Mouse (Mus musculus): ENCODE measurements around the gene Aoc2. TPM values are rescaled to one million over a fixed set of nuclear protein-coding genes. Genes with fewer than 3 reads are reported as not detected.
A peak's percentile ranks its signal among the peaks of the same experiment; 100 is the strongest.

Gene Aoc2
- total RNA-seq (2022) = 1 to 10 TPM; 4.9 to 10.0 (median 6.8) TPM

- no peak for DNase-seq
These were observed at the start of gene Aoc2 for GRCm38 (mm10) chr11:101324763-101325162. TSS of gene Aoc2 (plus strand) at chr11:101325063.

GRCm38 (mm10) chr11:101275309-101275708 lies 49.6 kb upstream of the Aoc2 start:
- DNase-seq = no peak

DNA sequence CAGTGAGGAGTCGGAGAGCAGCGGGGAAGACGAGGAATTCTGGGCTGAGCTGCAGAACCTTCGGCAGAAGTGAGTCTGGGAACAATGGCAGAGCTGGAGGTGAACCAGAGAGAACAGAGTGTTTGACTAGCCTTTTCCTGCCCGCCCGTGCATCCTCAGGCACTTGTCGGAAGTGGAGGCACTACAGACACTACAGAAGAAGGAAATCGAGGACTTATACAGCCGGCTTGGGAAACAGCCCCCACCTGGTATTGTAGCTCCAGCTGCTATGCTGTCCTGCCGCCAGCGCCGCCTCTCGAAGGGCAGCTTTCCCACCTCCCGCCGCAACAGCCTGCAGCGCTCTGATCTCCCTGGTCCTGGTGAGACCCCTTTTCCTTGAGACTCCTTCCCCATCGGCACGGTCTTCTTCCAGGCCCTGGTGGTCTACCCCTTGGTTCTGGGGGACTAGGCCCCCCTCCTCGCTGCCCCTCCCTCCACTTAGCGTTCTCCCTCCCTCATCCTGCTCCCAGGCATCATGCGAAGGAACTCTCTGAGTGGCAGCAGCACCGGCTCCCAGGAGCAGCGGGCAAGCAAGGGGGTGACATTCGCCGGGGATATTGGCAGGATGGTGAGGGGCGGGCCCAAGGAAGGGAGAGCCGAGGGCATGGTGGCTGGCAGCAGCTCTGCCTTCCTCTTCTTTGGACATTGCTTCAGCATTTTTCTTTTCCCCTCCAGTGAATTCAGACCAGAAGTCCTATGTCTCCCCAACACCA lies 48.4 kb upstream of the Aoc2 start:
- DNase-seq = no peak

- DNase-seq = no peak
These were observed 47.3 kb upstream of the Aoc2 start for GRCm38 (mm10) chr11:101277381-101278222.

DNA sequence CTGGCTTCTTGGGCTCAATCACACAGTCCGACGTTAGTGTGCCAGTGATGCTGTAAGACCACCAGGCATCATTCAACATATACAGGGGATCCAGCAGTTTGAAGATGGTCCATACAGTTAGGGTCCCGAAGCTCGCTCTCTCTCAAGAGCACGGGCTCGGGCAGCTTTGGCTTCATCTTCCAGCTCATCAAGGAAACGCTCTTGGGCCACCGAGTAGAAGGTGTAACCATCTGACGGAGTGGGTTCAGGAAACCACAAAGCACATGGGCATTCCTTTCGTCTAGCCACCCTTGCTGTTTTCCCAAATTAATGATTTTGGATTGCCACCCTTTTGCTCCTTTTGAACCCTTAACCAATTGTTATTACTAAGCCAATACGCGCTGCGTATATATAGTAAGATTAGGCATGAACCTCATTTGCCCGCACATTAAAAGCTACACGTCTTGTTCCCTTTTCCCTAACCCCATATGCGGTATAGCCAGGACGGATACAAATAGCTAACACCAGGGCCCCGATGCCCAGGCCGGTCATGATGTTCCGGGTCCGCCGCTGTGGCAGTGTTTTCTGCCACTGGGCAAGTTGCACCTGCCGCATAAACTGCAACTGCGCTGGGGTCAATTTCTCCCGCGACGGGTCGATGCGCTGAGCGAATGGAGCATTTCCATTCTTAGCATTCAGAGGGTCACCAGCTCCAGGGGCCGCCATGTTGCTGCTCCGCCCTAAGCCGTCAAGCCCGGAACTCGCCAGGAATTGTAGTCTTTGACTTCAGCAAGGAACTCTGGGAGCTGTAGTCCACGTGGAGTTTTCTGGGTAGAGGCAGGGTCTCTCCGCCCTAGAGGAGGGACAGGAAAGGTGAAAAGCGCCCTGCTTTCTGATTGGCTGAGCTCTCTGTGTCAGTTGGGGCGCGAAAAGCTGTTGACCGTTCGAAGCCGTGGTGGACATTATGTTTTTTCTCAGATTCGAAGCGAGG lies 46.4 kb upstream of the Aoc2 start, which contains the start of the genes Cntd1 and Coa3:
Cntd1 (plus strand) TSS at position 790 of the 970 bp plus-strand sequence.
Coa3 (minus strand) TSS at position 892 of the 970 bp plus-strand sequence.
- peak; percentile 77 for DNase-seq

GRCm38 (mm10) chr11:101279193-101279569 lies 45.7 kb upstream of the Aoc2 start:
- no peak for DNase-seq

DNA sequence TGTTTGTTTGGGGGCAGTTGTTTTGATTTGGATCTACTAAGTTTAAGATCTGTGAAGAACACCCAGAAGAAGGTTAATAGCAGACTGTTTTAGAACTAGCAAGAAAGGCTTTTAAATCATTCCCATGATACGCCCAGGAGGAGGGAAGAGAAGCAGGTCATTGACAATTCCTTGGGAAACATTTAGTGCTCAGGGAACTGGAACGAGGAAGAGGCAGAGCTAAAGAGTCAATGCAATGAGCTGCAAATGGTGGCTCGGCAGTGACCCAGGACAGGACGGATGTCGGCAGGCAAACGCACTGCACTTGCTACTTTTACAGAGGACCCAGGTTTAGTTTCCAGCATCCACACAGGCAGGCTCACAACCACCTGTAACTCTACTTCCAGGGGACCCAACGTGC lies 44.0 kb upstream of the Aoc2 start:
- no peak for DNase-seq

GRCm38 (mm10) chr11:101282896-101283295 lies 42.0 kb upstream of the Aoc2 start:
- no peak for DNase-seq

GRCm38 (mm10) chr11:101283805-101284204 lies 41.1 kb upstream of the Aoc2 start:
- no peak for DNase-seq

GRCm38 (mm10) chr11:101287306-101287705 lies 37.6 kb upstream of the Aoc2 start:
- peak; percentile 60 for DNase-seq

- no peak for DNase-seq
These were observed 33.6 kb upstream of the Aoc2 start for GRCm38 (mm10) chr11:101291231-101291630.

DNA sequence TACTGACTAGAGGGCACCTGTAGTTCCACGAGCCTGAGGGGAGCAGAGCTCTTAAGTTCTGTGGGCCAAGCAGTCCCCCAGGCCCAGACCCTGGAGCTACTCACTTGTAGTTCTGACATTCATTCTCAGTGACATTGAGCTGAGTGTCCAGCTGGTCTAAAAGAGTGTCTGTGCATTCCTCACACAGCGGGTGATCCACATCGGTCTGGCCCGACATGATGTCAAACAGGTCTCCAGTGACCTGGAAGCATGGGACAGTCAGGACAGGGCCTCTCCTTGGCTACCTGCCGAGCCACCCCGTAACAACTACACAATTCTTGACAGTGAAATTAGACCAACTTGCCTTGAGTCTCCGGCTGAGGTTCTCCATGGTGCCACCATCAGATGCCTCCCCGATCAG lies 29.7 kb upstream of the Aoc2 start:
- no peak for DNase-seq

DNA sequence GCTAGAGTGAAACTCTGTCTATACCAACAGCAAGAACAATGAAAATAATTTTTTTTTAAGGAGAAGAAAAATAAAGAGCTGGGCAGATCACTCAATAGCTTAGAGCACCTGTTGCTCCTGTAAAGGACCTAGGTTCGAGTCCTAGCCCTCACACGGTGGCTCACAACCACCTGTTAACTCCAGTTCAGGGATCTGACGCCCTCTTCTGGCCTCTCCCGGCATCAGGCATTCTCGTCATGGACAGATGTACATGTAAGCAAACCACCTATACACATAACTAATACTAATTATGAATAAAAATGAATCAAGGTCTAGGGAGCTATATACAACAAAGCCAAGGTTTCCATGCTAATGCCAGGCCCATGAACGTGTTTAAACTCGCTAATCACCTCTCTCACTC lies 24.0 kb upstream of the Aoc2 start:
- DNase-seq = no peak

DNA sequence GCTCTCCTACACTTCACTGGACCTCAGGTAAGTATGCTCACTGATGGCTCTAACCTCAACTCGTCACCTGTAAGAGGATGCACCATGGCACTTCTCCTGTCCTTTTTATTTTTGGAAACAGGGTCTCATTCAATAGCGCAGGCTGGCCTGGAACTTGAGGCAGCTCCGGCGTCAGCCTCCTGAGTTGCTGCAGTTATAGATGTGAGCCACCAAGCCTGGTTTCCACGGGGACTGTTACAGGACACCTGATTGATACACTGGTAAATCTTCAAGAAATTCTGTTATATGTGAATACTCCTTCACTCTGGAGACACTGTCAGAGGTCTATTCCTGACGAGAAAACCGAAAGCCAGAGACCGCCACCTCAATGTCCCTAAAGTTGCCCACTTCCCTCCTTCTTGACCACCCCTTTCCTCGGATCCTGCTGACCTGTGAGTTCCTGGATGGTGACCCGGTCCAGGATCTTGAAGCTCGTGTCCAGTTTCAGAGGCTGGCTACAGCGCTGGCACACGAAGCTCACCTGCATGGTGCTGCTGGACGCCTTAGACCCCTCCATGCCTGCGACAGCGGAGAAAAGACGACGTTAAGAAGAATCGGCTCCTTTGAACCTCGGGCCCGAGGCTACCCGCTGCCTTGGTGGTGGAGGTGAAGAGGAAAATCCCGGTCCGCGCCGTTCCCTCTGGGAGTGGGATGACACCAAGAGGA lies 23.4 kb upstream of the Aoc2 start:
- DNase-seq = no peak

- DNase-seq = peak; percentile 92
These were observed 22.7 kb upstream of the Aoc2 start, which contains the start of gene Becn1 for GRCm38 (mm10) chr11:101302004-101302798. TSS of gene Becn1 (minus strand) at chr11:101302286.

DNA sequence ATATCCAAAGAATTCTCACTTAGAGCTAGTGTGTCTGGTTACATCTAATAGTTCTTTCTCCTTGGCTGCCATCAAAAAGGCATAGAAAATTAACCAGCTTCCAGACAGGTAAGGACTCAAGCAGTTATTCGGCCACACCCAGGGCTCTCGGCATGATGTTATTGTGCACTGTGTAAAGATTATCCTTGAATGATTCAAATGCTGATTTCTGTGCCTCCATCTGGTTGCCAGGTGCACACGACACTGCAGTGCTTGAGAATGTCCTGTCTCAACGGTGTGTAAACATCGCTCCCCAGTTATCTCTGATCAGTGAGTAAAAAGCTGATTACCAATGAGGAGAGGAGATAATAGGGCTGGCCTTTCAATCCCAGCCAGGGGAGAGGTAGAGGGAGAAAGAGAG lies 17.1 kb upstream of the Aoc2 start:
- DNase-seq = no peak

- DNase-seq = no peak
These were observed 13.8 kb upstream of the Aoc2 start for GRCm38 (mm10) chr11:101311083-101311482.

DNA sequence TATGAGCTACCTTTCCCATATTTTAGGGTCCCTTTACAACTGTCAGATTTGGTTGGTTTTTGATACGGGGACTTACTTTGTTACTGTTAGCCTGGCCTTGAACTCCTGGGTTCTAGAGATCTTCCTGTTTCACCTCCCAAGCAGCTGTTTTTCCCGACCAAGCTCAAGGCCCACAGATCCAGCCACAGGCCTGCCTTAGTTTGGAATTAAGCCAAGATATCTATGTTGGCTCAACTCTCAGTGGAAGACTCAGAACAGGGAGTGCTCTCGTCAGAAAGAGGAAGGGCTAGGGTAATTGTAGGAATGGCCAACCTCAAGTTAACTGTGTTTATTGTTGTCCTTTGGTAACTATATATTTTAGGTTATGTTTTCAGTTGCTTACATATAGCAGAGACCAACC lies 12.7 kb upstream of the Aoc2 start:
- no peak for DNase-seq

- DNase-seq = no peak
These were observed 10.3 kb upstream of the Aoc2 start for GRCm38 (mm10) chr11:101314567-101314966.

DNA sequence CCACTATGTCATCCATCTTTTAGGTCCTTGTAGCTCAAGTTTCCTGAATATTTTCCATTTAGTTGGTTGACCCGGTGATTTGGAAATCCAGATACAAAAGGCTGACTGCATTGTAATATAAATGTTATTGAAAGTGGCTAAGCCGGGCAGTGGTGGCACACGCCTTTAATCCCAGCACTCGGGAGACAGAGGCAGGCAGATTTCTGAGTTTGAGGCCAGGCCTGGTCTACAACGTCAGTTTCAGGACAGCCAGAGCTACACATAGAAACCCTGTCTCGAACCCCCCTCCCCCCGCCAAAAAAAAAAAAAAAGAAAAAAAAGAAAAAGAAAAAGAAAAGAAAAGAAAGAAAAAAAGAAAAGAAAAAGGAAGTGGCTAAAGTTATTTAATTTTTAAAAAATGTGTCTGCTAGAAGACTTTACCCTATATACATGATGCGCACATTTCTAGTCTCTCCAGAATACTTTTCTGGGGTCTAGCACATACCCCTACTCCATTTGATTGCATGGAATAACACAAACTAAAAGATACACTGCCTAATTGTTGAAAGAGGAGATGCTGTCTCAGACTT lies 9.7 kb upstream of the Aoc2 start:
- DNase-seq = no peak

All from adrenal gland, adult 8-10 months (tissue).